Mouse (Mus musculus) forebrain, embryonic 16.5 days (tissue): ENCODE measurements around the gene Ldhd. TPM values are rescaled to one million over a fixed set of nuclear protein-coding genes. Genes with fewer than 3 reads are reported as not detected.

Source experiments
- ATAC-seq: fragments of 200-750 bp; cut with Nextera tagmentation; 2 replicates; pipeline ENCODE4 v1.8.0; 2017; ENCODE audit warnings: mild to moderate bottlenecking, moderate library complexity
- H3K27ac ChIP-seq: fragments of 300-500 bp; sonication (generic); 2 replicates; pipeline ENCODE4 v1.5.1; 2014; ENCODE audit warnings: low read length, control low read depth
- H3K27me3 ChIP-seq: fragments of 300-500 bp; sonication (generic); replicated peaks from 2 replicates; pipeline ENCODE4 v1.6.1; 2014; ENCODE audit warnings: low read length; ENCODE audit not compliant: control insufficient read depth, insufficient read depth
- H3K36me3 ChIP-seq: fragments of 300-500 bp; sonication (generic); 2 replicates; pipeline ENCODE4 v1.6.1; 2014; ENCODE audit not compliant: control insufficient read depth, insufficient read depth
- H3K4me1 ChIP-seq: fragments of 300-500 bp; sonication (generic); replicated peaks from 2 replicates; pipeline ENCODE4 v1.6.1; 2014; ENCODE audit warnings: low read length; ENCODE audit not compliant: control insufficient read depth, insufficient read depth
- H3K4me2 ChIP-seq: fragments of 300-500 bp; sonication (generic); 2 replicates; pipeline ENCODE4 v1.6.1; 2014; ENCODE audit warnings: mild to moderate bottlenecking, low read length, control low read depth
- H3K4me3 ChIP-seq: fragments of 300-500 bp; sonication (generic); replicated peaks from 2 replicates; pipeline ENCODE4 v1.5.1; 2014; ENCODE audit warnings: mild to moderate bottlenecking, low read length, control low read depth
- H3K9ac ChIP-seq: fragments of 300-500 bp; sonication (generic); replicated peaks from 2 replicates; pipeline ENCODE4 v1.6.1; 2014; ENCODE audit warnings: low read depth, low read length, control low read depth
- H3K9me3 ChIP-seq: fragments of 300-500 bp; sonication (generic); 2 replicates; pipeline ENCODE4 v1.6.1; 2016; ENCODE audit warnings: low read length; ENCODE audit not compliant: control insufficient read depth
- WGBS: fragments of 180-500 bp; shearing (Covaris S2); extraction: QIAGEN DNeasy Blood & Tissue Kit; methylation state at CpG from one replicate; pipeline ENCODE4 v1.1.7; 2014; 5-methylcytosine and 5-hydroxymethylcytosine counted together
- polyA plus RNA-seq: library from polyadenylated mRNA; unstranded; fragments of >200 nt; fragmentation: Nextera tagmentation; extraction: Ambion mirVana; gene quantifications from 2 replicates; pipeline ENCODE4 v1.2.1, GENCODE M21; 2015

Ldhd gene
- polyA plus RNA-seq, 1 experiment from 2014 or later = 0.71 TPM

GRCm38 (mm10) chr8:111592390-111592910 lies 37.7 kb downstream of the Ldhd start:
- no peaks in the 10 kb centered on the region for H3K27me3 ChIP-seq
- no peak overlapping the region for H3K4me2 ChIP-seq
- H3K4me1 ChIP-seq = peaks cover 11% of the 10 kb centered on the region
- no peak for ATAC-seq
- H3K27ac ChIP-seq = no peak overlapping the region
- H3K36me3 ChIP-seq = no peaks in the 10 kb centered on the region
- H3K9ac ChIP-seq = no peak overlapping the region
- 58% methylated on average over 7 of the region's 7 CpGs for WGBS
- no peaks in the 10 kb centered on the region for H3K9me3 ChIP-seq
- no peak overlapping the region for H3K4me3 ChIP-seq

- no peak overlapping the region for H3K9ac ChIP-seq
- H3K27me3 ChIP-seq = no peaks in the 10 kb centered on the region
- no peaks in the 10 kb centered on the region for H3K9me3 ChIP-seq
- peaks cover 6% of the 10 kb centered on the region; the same call in 1 of the 2 replicates for H3K4me1 ChIP-seq
- no peak overlapping the region for H3K27ac ChIP-seq
- H3K4me3 ChIP-seq = no peak overlapping the region
- no peaks in the 10 kb centered on the region for H3K36me3 ChIP-seq
- ATAC-seq = no peak
- H3K4me2 ChIP-seq = no peak overlapping the region
Measured at GRCm38 (mm10) chr8:111591176-111591575, 39.0 kb downstream of the Ldhd start.

- Histone ChIP-seq H3K9ac (no peak overlapping the region), H3K4me2 (no peak overlapping the region), H3K36me3 (no peaks in the 10 kb centered on the region), H3K9me3 (no peaks in the 10 kb centered on the region), H3K4me3 (no peak overlapping the region), H3K27me3 (no peaks in the 10 kb centered on the region), H3K4me1 (peaks cover 6% of the 10 kb centered on the region; the same call in 1 of the 2 replicates), H3K27ac (no peak overlapping the region)
- no peak for ATAC-seq
- 89% methylated on average over 3 of the region's 3 CpGs for WGBS
Measured at GRCm38 (mm10) chr8:111590214-111590613, 40.0 kb downstream of the Ldhd start.

GRCm38 (mm10) chr8:111588336-111588735 lies 41.8 kb downstream of the Ldhd start:
- Histone ChIP-seq H3K4me1 (peaks cover 6% of the 10 kb centered on the region; the same call in 1 of the 2 replicates), H3K4me2 (no peak overlapping the region), H3K27ac (no peak overlapping the region), H3K36me3 (no peaks in the 10 kb centered on the region), H3K9me3 (no peaks in the 10 kb centered on the region), H3K27me3 (no peaks in the 10 kb centered on the region), H3K4me3 (no peak overlapping the region), H3K9ac (no peak overlapping the region)
- ATAC-seq = no peak
- 91% methylated on average over 2 of the region's 2 CpGs for whole genome bisulfite sequencing

- Histone ChIP-seq H3K36me3 (no peaks in the 10 kb centered on the region), H3K27ac (no peak overlapping the region), H3K4me3 (no peak overlapping the region), H3K9ac (no peak overlapping the region), H3K4me1 (peaks cover 3% of the 10 kb centered on the region; the same call in 1 of the 2 replicates), H3K9me3 (no peaks in the 10 kb centered on the region), H3K4me2 (no peak overlapping the region), H3K27me3 (no peaks in the 10 kb centered on the region)
- ATAC-seq = no peak
- WGBS = 87% methylated on average over 1 of the region's 1 CpGs
Measured at GRCm38 (mm10) chr8:111587545-111588094, 42.6 kb downstream of the Ldhd start.

GRCm38 (mm10) chr8:111584946-111585345 lies 45.2 kb downstream of the Ldhd start:
- H3K9ac ChIP-seq = no peak overlapping the region
- no peaks in the 10 kb centered on the region for H3K27me3 ChIP-seq
- no peak overlapping the region for H3K27ac ChIP-seq
- no peaks in the 10 kb centered on the region for H3K9me3 ChIP-seq
- no peak overlapping the region for H3K4me3 ChIP-seq
- no peaks in the 10 kb centered on the region for H3K36me3 ChIP-seq
- H3K4me1 ChIP-seq = peaks cover 3% of the 10 kb centered on the region; the same call in 1 of the 2 replicates
- no peak overlapping the region for H3K4me2 ChIP-seq
- ATAC-seq = no peak
- 95% methylated on average over 3 of the region's 3 CpGs for WGBS

GRCm38 (mm10) chr8:111582386-111582785 lies 47.8 kb downstream of the Ldhd start:
- Histone ChIP-seq H3K27ac (0 out of 2 replicates have a peak overlapping the region, but pooled peaks have one; percentile 7), H3K27me3 (no peaks in the 10 kb centered on the region), H3K4me3 (no peak overlapping the region), H3K9me3 (no peaks in the 10 kb centered on the region), H3K4me1 (peaks cover 3% of the 10 kb centered on the region; the same call in 1 of the 2 replicates), H3K36me3 (no peaks in the 10 kb centered on the region), H3K4me2 (no peak overlapping the region), H3K9ac (no peak overlapping the region)
- 49% methylated on average over 3 of the region's 3 CpGs for WGBS
- no peak for ATAC-seq

- no peak overlapping the region for H3K4me2 ChIP-seq
- no peaks in the 10 kb centered on the region for H3K9me3 ChIP-seq
- H3K4me3 ChIP-seq = no peak overlapping the region
- H3K27me3 ChIP-seq = no peaks in the 10 kb centered on the region
- H3K27ac ChIP-seq = no peak overlapping the region
- WGBS = 93% methylated on average over 3 of the region's 3 CpGs
- no peaks in the 10 kb centered on the region for H3K36me3 ChIP-seq
- no peak for ATAC-seq
- peaks cover 3% of the 10 kb centered on the region; the same call in 1 of the 2 replicates for H3K4me1 ChIP-seq
- H3K9ac ChIP-seq = no peak overlapping the region
Measured at GRCm38 (mm10) chr8:111580306-111580705, 49.9 kb downstream of the Ldhd start.

- Histone ChIP-seq H3K9ac (no peak overlapping the region), H3K4me1 (peaks cover 3% of the 10 kb centered on the region; the same call in 1 of the 2 replicates), H3K4me3 (no peak overlapping the region), H3K4me2 (no peak overlapping the region), H3K27ac (no peak overlapping the region), H3K36me3 (no peaks in the 10 kb centered on the region), H3K9me3 (no peaks in the 10 kb centered on the region), H3K27me3 (no peaks in the 10 kb centered on the region)
- 94% methylated on average over 1 of the region's 1 CpGs for WGBS
- no peak for ATAC-seq
Measured at GRCm38 (mm10) chr8:111579318-111579717, 50.9 kb downstream of the Ldhd start.
